Mouse (Mus musculus) cortical plate, adult 2 months (tissue): ENCODE measurements around the gene Ppp6r3.

Experiments
- CTCF ChIP-seq: fragments of 200-500 bp; IDR thresholded peaks from 2 replicates; pipeline ENCODE4 v1.5.1; 2011; ENCODE audit warnings: mild to moderate bottlenecking, control low read depth, low read length; ENCODE audit not compliant: insufficient read depth; ENCODE audit errors: extremely low read depth
- POLR2A ChIP-seq: fragments of 200-500 bp; IDR thresholded peaks from 2 replicates; pipeline ENCODE4 v1.6.1; 2011; ENCODE audit warnings: mild to moderate bottlenecking, low read length, control low read depth; ENCODE audit not compliant: insufficient read depth; ENCODE audit errors: extremely low read depth

DNA sequence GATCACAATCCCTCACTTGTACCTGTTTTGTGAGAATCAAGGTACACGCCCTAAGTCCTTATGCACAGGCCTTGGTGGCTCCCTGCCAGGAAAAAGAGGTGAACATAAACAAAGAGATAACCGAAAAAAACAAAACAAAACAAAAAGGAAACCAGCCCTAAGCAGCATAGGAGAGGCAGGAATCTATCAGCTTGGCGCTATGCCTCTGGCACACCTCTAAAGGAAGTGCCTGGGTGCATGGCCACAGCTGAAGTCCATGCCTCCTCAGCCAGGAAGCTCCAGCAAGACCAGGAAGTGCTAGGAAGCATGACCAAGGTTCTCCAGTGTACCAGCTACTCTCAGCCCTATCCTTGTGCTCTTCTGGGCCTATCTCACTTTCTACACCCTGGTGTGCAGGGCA is 126.3 kb downstream of the Ppp6r3 start:
- no peak for TF ChIP-seq CTCF
- TF ChIP-seq POLR2A: no peak
